Mouse (Mus musculus) liver, adult (tissue): Measurements from ENCODE around the gene Kifc3.

Experiments
- GATA4 ChIP-seq: IDR thresholded peaks from 2 replicates; pipeline ENCODE4 v1.6.1; 2014; ENCODE audit warnings: mild to moderate bottlenecking, low read length; ENCODE audit not compliant: insufficient replicate concordance

Kifc3 gene

DNA sequence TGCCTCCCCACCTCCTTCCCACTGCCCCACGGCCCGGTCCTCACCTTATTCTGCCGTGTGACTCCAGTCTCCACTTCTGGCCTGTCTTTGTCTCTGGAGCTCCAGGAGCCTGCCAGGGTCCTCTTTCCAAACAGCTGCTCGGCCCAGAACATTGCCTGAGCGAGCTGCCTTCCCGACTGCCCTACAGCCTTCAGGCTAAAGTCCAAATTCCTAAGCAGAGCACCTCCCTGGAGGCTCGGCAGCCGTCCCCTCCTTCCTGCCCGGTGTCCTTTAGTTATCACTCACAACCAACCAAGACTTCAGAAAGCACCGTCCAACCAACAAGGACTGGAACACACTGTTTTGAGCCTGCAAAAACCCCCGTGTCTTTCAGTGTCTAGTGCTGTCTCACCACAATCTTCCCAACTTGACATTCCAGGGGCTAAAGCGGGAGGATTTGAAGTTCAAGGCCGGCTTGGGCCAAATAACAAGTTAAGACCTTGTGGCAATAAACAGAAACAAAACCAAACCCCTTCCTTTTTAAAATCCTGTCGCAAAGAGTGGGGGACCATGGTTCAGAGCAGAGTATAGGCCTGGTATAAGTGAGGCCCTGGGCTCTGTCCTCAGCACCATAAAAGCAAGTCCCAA, at the start of gene Kifc3:
Gene Kifc3 (minus strand): TSS at position 164 of the 627 bp plus-strand sequence.
- TF ChIP-seq GATA4 = no peak

DNA sequence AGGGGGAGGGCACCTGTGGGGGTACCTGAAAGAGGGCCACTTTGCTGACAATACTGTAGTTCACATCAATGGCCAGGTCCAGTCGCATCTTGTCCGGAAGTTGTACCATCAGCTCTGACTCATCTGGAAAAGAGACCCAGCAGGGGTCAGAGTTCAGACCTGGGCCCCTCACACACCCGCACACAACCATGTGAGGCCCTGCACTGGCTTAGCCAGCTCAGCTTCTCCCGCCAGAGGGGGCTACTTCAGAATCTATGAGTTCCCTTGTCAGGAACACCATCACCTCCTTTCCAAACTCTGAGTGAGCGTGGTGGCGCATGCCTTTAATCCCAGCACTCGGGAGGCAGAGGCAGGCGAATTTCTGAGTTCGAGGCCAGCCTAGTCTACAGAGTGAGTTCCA, 49.4 kb upstream of the Kifc3 start:
- TF ChIP-seq GATA4 = no peak

DNA sequence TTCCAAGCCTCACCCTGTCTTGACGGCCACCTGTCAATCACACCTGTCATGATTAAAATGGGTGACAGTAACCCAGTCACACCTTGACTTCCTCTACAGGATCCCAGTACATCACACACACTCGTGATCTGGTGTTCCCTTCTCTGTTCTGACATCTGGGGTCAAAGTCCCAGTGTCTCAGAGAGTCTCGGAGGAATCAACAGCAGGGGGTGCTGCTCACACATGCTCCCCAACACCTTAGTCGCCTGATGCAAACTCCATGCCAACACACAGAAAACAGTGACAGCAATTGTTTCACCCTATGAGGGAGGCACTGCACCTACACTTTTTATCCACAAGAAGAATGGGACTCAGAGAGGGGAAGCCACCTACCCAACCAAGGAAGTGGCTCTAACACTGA, 47.2 kb upstream of the Kifc3 start:
- no peak for TF ChIP-seq GATA4

DNA sequence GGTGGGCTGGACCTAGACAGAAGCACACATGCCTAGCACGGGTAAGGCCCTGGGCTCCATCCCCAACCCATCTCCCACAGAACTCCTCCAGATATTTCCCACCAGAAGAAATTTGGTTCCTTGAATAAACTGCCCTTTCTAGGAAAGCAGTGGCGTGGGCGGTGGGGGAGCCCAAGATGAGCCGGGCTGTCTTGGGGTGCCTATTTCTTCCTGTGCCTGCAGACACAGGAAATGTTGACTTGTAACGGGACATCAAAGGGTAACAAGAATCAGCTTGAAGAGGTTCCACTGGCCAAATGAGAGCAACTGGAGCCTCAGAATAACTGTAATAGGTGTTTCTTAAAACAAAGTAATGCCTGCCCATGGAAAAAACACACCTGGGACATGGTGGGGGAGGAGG, 44.7 kb upstream of the Kifc3 start:
- TF ChIP-seq GATA4 = no peak

DNA sequence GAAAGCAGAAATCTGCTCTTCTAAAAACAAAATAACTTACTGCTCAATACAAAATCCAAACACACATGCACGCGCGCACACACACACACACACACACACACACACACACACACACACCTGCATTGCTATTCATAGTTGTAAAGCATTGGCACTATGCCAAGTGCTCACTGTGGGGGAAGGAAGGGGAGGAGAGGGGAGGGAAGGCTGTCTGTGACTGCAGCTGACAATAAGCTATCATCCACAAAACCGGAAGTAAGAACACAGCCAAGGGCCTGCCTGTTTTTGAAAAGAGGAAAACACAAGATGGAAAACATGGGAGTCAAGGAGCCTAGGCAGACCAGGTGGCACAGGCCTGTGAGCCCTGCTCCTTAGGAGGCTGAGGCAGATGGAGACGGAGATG, 42.6 kb upstream of the Kifc3 start:
- TF ChIP-seq GATA4 = no peak

DNA sequence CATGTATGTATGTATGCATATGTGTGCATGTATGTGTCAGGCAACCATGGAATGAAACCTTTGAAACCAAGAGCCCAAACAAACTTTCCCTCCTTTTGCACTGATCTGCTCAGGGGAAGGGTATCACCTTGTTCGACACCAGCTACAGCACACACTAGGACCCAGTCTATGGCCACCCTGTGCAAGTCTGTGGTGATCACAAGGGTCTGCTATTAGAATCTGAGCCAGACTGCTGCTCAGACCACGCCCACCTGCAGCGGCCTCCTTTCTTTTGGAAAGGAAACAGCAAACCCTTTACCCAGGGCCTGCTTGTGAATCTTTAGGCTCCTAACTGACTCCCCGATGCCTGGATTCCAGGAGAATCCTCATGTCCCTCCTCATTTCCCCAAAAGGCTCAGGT, 41.2 kb upstream of the Kifc3 start:
- TF ChIP-seq GATA4 = no peak

DNA sequence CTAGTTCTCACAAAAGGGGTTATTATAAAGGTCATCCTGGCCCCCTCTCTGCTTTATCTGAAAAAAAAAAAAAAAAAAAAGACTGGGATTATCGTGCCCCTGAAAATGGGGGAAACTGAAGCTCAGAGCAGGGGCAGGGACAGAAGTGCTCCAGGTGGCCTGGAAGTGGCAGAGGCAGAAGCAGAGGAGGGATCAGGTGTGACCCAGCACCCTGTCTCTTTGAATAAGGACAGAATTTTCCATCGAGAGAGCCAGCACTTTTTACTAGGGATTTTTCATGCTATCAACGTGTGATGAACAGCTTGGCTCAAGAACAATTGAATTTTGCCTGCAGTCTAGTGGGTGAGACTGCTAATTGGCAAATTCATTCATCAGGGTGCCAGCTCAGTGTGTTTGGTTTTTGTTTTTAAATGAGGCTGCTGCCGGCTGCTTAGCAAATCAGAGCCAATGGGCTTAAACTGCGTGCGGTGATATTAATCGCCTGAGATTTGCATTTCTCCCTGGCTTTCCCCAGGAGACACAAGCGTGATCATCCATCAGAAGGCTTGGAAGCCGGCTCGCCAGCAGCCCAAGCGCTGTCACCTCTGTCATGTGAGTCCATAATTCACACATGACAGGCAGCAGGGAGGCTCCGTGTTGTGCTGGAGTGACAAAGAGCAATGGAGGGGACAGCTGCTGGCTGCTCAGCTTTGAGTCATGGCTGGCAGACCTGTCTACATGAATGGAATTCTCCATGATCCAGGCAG, 40.4 kb upstream of the Kifc3 start:
- TF ChIP-seq GATA4 = no peak

DNA sequence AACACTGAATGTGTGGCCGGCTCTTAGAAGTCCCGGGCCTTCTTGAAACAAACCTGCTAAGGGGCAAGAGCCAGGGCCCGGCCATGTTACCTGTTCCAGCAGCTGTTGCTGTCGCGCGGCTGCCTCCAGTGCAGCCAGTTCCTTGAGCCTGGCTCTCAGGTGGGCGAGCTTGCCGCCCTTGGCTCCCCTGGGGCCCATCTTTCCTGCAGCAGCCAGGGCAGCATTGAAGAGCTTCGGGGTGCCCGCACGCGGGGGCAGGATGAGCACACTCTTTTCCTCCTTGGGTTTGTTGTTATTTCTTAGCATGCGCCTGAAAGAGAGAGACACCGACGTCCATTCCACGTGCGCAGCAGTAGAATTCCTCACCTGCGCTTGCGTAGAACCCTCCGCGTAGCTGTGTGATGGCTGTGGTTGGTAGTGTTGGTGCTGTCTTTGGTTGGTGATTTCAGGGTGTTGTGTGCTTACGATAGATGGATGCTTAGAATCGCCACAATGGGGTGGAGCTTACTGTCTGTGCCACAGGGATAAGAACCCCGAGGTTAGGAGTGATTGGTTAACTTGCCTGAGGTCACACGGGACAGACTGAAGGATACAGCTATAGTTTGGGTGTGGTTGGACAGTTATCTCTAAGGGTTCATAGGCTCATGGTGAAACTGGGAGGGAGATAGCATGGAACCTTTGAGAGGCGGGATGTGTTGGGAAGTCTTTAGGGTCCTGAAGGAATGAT, 39.6 kb upstream of the Kifc3 start:
- TF ChIP-seq GATA4 = no peak

DNA sequence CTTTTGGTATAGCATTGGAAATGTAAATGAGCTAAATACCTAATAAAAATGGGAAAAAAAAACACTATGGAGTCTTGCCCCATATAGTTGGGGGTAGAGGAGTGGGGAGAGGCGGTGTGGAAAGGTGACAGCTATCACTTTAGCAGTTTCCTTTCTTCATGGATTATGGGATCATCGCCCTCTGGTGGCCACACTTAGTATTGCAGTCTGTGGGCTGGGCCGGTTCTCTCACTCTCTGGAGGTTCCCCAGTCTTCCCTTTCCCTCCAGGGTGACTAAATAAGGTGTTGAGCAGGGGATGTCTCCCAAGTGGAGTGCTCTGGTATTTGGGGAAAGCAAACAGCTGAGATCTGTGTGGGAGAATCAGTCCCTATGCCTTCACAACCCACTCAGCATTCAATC, 33.1 kb upstream of the Kifc3 start:
- TF ChIP-seq GATA4 = no peak

DNA sequence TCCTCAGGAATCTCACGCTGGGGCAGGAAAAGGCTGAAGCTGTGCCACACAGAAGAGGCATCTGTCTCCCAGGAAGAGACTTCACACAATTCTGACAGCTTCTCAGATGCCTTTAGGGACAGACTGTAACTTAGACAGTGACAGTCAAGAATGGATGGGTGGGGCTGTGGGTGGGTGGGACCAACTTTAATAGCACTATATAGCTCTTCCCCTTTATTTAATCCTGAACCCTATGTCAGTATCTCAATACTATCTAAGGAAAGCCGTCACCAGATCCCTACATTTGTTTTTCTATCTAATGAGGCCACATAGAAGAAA, 24.5 kb upstream of the Kifc3 start:
- TF ChIP-seq GATA4 = no peak

DNA sequence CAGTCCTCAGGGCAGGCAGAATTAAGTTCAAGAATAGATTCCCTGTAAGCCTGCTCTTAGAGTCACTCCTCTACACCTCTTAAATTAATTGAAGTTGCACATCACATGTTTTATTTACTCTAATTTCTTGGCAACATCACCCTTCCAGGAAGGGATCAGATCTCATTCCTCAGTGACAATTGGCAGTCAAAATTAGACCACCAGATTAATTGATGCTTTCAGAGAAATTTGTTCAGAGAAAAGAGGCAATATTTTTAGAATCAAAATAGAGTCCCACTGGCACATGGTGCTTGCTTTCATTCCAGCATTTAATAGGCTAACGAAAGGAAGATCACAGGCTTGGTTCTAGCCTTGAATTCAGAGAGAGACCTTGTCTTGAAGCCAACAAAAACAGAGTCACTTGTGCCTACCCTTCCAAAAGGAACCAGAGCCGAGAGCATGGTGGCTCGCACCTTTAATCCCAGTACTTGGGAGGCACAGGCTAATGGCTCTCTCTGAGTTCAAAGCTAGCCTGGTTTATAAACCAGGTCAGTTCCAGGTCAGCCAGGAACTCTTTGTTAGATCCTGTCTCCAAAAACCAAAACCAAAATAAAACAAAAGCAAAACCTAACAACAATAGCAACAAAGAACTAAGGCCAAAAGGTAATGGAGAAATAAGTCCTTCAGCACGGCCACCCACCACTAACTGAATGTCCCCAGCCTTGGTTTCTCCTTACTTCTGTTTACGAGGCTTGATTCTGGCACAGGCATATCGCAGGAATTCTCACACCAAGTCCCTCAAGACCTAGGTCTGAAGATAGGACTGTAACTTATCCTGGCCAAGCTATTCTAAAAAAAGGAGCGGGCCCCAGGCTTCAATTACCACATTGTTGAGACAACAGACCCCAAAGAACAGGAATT, 23.9 kb upstream of the Kifc3 start:
- no peak for TF ChIP-seq GATA4

DNA sequence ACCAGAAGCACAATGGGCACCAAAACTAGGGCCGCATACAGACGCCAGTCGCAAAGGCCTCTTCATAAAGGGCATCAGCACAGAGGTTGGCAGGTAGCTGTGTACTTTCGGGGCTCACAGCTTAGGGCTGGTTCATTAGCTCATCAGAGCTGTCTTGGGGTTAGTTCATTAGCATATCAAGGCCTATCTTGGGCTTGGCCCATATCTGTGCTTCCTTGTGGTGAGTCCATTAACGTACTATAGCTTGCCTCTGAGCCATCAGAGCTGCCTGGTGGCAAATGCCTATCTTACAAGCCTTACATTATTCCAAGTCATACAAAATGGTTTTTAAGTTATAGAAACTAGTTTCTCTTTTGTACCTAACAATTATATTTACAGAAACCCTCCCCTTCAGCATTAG, 21.4 kb upstream of the Kifc3 start:
- TF ChIP-seq GATA4 = no peak

DNA sequence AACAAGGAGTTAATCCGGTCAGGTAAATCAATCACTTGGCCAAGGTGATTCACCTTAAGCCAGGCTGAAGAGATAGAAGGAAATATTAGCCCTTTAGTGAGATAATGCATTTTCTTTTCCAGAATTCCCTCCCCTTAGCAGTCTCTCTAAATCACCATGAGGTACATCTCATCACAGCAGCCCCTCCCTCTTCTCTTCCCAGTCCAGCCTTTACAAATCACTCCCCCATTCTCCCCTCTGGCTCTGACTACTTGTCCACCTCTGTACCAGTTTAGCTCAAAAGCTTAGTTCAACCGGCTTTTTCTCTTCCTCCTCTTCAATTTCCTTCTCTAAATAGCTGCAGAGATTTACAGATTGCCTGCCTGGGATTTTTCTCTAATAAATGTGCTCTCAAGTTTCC, 18.4 kb upstream of the Kifc3 start:
- TF ChIP-seq GATA4 = no peak

DNA sequence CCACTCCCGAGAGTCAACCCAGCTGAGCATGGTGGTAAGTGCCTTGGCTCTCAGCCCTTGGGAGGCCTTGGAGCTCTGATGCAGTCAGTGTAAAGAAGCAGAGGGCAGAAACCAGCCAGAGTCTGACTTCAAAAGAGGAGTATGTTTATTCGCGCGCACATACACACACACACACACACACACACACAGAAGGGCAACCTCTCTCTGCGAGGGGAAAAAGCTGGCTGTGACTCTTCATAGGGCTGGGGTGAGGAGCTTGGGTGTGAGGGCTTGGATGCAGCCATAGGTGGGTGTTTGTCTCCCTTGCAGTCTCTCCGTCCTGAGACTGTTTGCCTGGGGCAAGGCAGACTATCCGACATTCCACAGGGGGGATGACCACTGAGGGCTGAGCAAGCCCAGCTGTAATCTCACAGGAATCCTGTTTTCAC, 18.0 kb upstream of the Kifc3 start:
- no peak for TF ChIP-seq GATA4

DNA sequence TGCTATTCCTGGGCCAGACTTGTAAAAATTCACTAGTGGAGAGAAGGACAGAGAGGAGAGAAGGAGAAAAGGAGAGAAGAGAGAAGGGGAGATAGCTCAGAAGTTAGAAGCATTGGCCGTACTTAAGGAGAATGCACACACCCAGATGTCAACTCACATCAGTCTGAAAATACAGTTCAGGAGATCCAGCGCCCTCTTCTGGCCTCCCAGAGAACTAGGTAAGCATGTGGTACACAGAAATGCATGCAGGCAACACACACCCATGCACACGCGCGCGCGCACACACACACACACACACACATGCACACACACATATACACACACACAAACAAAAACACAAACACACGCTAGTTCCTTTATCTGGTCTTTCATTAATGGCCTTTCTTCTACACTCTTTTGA, 17.0 kb upstream of the Kifc3 start:
- TF ChIP-seq GATA4 = no peak
